Mouse (Mus musculus): ENCODE measurements at regions not wholly inside any gene's neighbourhood (a gene's known extent, or its start where the extent isn't known, plus 50 kb on each side); places are given as distances from the start of the nearest gene placed in this dataset.
A peak's percentile ranks its signal among the peaks of the same experiment; 100 is the strongest.
"Not testable (repeated sequence)": the region's sequence is repeated elsewhere in the genome, so short reads cannot be mapped to it uniquely, and the experiment has no call there.

DNA sequence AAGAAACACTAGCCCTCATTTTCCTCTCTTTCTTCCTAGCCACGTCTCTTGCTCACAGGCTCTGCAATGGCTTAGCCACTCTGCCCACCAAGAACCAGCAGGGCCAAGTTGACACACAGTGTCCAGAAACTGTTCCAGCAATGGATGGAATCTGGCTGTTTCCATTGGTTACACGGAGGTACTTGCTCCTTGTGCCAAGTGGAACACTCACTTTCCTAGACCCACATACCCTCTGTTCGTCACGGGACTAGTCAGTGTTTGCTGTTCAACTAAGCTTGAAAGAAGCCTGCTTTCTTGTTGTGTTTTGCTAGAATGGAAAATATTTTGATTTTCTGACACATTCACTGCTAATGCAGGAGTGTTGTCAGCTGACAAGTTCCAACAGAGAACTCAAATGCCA is 575.7 kb upstream of the Gulo start:
- DNase-seq (ENCODE audit: low spot score) = no peak

DNA sequence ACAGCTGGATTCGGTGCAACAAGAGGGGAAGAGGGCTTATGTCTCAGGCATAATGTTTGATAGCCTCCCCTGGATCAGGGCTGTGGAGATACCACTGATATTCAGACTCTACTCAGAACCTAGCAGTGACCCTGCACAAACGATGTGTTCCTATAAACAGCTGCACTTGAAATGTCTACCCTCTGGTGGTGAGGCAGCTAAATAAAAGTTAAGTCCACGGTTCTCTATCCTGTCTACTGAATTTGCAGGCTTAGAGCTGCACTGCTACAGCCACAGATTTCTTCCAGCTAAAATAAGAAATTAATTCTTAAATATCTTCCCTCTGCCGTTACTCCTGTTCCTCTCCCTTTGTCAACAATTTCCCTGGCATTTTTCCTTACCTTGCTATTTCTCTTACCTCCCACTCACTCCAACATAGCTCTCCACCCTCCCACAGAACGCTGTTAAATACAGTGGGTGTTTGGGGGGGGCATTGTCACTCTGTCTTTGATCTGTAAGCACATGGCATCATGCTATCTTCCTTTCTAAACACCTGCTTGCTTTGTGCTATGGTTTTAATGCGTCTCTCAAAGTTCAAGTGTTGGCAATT is 571.0 kb upstream of the Gulo start:
- DNase-seq (ENCODE audit: low spot score) = no peak

DNA sequence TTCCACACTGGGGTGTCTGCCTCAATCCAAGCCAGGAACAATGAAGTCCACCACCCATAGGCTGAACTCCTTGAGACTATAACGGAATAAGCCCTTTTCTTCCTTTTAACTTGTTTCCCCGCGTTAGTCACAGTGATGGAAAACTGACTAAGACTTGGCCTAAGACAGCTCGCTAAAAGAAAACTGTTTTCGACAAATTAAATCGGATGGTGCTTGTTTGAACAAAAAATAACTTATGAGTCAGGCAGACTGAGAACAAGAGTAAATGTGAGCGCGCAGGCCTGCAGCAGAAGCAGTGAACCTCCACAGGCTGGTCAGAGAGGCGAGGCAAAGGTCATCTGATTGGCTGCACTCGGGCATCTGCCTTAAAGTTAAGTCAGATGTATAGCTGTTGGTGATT is 557.6 kb upstream of the Gulo start:
- DNase-seq (ENCODE audit: low spot score) = no peak

DNA sequence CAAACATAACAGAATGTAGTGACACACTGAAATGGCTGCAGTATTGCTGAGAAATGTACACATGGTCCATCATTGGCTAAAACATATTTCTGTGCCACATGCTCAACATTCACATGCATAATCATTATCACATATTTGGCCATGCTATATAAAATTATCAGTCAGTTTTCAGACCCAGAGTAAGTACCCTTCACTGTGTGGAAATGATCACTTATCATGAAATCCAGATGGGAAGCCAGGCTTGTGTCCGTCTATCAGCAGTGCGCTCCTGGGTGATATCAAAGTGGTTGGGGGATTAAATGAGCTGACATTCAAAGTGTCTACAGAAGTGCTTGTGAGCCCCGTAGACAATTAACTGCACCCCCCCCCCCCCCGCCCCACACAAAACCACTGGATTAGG is 553.7 kb upstream of the Gulo start:
- no peak for DNase-seq (ENCODE audit: low spot score)

DNA sequence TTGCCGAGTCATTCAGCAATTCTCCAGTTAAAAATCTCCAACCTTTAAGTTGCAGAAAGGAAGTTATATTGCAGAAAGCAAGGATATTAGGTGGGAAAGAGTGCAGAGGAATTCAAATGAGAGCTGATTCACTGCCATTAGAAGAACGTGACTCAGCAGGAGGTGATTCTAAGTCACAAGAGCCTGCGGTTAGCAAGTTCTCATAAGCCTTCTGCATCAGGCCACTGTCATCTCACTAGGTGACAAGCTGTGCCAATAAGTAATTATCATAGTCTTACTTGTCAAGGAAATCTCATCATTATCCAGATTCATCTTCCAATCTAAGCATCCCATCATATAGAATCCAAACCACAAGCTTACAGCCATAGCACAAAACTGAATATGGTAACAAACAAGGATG is 552.7 kb upstream of the Gulo start:
- DNase-seq (ENCODE audit: low spot score) = no peak

DNA sequence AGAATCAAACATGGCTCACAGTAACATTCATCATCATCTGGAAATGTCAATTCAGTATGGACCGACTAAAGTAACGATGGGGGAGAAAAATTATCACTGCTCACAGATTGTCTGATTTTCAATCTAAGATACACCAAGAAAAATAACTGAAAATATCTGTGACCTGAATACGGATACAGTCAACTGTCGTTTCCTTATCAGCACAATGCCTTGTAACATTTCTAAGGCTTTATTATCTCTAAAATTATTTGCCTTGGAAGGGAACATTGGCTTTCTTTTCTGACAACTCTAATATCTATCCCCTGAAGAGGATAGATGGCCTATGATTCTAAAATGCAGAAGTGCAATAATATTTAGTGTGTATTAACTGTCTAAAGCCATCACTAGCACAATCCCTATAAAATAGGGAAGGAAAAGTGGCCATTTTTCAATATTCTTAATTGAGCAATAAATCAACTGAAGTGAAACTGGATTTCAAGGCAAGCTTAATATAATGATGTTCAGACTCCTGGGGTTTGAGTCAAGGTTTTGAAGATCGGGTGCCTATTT is 552.1 kb upstream of the Gulo start:
- no peak for DNase-seq (ENCODE audit: low spot score)

DNA sequence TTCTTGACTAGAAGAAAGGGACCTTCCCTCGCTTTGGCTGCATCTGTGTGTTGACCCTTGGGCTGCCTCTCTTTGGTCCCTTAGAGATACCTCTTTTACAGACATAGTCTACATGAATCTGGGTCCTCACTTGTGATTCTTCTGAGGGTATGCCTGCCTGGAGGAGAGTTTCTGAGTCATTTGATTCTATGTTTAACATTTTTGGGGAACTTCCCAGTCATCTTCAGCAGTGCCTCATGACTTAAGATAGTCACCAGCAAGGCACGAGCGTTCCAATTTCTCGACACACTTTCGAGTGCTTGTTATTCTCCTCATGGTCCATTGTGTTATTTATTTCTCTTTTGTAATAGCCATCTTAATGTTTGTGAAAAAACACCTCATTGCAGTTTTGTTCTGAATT is 549.4 kb upstream of the Gulo start:
- no peak for DNase-seq (ENCODE audit: low spot score)

DNA sequence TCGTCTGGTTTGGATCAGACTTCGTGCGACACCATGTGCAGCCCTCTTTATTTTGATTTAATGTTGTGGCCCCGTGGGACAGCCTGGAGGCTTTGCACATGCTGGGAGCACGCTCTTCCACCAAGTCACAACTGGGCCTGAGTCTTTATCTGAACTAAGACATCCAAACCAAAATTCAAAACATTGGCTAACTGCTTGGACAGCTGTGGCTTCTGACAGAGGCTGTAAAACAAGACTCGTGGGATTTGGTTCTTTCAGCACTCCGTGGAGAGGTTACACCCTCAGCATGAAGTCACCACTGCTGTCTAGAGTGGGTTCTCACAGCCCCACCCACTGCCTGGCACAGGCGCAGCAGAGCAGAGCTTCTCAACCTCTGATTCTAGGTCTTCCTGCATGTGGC is 548.6 kb upstream of the Gulo start:
- no peak for DNase-seq (ENCODE audit: low spot score)

DNA sequence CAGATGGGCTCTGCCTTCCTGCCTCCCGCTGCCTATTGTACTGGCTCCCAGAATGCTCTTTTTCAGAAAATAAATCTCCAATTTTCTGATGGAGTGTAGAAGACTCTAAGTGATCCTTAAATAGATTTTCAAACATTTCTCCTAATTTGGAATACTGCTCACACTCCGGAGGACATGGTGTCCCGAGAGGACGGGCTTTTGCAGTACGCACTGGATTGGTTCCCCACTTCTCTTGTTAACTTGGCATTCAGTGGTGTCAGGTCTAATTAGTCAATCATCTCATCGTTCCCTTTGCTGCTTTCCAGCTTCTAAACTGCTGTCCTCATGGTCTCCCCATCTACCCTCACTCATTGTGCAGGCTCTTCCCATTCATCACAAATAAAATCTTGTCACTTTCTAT is 529.5 kb upstream of the Gulo start:
- DNase-seq (ENCODE audit: low spot score) = no peak

DNA sequence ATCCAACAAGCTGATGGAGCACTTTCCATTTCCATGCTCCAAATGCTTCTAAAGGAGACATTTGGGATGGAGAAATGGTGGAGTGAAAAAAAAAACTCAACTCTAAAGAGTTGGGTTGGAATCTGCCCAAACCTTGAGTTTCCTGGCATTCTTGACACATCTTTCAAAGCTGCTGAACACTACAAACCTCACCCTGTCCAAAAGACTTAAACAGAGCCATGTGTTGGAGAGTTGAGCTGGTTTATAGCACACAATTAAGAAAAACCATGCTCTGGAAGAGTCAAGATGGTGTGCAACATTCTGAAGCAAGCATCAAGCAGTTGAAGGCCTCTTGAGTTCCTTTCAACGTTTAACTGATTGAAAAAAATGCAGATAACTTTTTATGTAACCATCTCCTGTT is 525.7 kb upstream of the Gulo start:
- DNase-seq (ENCODE audit: low spot score) = no peak

DNA sequence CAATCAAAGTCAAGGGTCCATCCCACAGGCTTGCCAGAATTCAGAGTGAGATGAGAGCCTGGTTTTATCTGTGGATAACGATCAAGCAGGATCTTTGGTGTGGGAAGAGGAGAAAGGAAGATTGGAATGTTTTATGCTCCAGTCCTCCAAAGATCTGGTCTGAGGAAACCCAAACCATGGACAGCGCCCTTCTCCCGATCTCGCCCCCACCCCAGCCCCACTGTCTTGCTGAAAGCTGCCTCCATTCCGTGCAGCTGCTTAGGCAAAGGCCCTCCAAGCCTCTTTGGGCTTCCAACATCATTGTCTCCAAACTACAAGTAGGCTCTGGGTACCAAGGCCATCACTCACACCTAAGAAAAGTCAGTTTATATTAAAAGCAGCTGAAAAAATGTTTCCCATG is 519.1 kb upstream of the Gulo start:
- DNase-seq (ENCODE audit: low spot score) = no peak

DNA sequence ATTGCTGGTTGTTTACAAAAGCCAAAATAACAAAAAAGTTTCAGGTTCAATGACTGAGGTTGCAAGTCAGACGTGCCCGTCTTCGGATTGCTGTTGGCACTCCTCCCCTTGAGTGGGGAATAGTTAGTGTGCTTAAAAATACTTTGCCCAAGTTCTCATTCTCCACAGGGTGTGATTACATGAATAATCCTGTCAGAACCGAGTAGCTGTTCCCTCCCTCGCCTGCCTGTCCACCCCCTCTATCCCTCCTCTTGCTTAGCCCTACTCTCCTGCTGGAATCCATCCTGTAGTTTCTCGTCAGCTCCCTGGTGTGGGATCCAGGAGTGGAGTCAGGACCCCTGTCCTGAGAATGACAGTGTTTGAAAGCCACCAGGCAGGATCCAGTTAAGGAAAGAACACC is 518.1 kb upstream of the Gulo start:
- no peak for DNase-seq (ENCODE audit: low spot score)

DNA sequence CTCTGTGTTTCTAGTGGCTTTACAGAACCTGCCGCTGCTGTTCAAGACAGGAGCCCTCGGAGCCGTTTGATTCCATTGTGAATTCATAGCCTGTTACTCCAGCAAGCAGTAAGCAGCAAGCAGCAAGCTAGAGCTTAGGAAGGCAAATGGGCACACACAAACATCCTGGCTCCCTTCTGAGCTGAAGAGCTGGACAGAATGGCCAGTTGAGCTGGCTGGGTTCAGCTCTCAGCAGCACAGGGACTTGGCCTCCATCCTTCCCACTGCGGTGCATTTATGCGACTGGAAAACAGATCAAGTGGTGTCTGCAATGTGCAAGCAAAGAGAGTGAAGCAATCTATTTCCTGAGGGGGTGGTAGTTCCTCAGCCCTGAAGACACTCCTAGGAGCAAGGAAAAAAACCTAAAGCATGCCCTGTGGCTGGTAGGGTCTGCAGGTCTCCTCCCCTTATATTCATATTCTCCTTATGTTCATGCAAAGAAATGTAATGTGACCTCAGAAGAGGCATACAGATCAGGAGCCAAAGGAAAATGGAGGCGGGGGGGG is 513.9 kb upstream of the Gulo start:
- no peak for DNase-seq (ENCODE audit: low spot score)

DNA sequence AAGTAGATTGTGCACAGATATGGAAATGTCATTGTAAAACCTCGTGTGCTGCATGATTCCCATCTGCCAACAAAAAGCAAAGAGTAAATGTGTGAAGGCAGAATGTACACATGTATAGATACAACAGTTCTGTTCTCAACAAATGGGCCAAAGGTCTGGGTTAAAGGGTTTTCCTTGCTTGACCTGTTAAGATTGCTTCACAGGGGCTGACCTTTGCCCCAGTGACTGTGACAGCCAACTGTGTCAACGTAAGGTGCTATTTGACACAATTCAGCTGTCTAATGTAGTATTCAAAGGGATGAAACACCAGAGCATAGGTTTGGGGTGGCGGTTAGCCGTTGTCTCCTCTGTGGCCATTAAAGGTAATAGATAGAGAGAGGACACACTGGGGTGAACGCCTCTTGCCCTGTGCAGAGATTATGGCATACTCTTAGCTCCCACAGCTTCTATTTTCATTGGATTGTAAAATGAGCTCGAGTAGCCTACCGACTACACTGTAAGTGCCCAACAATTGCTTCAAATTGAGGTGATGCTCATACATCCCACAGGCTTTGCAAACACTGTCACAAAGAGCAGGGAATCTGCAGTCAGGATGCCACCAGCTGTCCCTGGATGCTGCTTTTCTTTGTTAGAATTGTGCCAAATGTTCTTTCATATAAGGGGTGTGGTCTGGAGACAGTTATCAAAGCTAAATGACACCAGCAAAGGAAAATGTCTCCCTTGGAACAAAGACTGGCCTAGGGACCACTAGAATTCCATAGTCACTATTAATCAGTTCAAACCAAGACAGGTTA is 513.0 kb upstream of the Gulo start:
- no peak for DNase-seq (ENCODE audit: low spot score)

DNA sequence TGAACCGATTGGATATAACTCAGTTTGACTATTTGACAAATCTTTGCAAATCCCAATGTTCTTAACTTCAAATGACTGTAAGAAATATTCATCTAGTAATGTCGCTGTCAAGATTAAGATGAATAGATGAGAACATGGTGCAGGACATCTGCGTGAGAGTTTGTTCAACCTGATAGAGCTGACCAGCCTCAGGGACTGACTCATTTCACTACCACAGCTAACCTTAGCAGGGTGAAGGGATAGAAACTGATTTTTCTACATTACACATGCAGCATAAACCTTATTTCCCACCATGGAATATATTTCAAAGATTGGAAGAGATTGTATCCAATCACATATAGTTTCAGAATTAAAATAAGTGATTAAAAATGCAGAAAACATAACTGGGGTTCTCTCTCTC is 507.8 kb upstream of the Gulo start:
- DNase-seq (ENCODE audit: low spot score) = no peak

DNA sequence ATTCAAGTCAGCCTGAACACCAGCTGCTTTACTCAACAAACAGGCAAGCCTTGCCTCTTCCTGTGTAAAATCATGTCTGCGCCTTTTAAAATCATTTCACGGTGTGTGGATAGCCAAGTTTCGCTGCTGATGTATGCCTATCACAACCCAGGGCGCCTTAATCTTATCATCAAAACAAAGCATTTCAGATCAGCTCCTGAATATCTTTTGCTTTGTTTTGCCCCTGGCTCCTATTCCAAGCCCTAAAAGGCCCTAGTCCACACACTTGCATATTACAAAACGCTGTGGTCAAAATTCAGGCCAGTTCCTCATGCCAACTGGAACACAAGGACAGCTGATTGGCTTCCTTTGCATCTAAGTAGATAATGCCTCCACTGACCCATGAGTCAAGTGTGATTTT is 501.7 kb upstream of the Gulo start:
- DNase-seq (ENCODE audit: low spot score) = peak; percentile 33

DNA sequence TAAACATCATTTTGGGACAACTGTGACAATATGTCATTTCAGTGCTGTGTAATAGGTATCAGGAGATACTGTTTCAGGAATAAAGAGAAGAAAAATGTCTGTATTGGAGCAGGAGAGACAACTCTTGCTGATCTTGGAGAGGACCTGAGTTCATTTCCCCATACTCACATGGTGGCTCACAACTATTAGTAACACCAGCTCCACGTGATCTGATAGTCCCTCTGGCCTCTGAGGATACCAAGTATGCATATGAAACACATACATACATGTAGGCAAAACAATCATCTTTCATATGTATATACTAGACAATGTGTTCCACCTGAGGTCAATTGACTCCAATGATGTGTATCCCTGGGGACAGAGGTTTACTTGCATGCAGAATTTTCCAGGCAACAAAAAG is 501.2 kb upstream of the Gulo start:
- DNase-seq (ENCODE audit: low spot score) = no peak

DNA sequence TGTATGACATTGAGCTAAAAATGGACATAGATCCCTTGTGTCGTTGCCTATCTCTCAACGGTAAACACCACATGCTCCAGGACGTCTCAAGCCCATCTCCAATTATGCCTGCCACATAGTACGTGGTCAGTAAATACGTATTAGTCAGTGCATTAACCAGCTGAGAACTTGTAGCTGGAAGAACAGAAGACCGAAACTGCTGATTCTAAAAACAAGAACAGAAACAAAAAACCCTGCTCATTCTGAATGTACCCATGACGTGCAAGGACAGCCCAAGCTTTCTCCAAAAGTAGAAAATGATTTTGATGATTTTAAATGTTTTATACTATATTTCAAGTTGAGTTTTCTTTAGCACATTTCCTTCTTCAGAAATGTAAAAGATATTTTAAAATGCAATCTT is 500.7 kb upstream of the Gulo start:
- DNase-seq (ENCODE audit: low spot score) = no peak

DNA sequence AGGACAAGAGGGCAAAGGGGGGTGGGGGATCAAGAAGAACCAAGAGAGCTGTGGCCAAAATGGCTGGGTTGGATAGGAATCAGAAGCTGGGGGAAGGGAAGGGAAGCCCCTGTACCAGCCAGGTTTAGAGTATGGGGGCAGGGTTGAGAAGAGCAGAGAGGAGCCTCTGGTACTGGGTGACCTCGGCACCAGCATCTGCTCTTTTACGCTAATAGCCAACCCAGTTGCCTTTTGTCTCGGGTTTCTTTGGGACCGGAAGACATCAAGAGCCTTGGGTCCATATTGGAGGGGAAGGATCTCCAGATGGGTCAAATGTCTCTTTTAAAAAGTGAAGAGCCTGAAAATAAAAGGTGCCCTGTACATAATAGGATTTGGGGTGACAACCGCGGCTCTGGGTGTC is 493.0 kb upstream of the Gulo start:
- no peak for DNase-seq (ENCODE audit: low spot score)

DNA sequence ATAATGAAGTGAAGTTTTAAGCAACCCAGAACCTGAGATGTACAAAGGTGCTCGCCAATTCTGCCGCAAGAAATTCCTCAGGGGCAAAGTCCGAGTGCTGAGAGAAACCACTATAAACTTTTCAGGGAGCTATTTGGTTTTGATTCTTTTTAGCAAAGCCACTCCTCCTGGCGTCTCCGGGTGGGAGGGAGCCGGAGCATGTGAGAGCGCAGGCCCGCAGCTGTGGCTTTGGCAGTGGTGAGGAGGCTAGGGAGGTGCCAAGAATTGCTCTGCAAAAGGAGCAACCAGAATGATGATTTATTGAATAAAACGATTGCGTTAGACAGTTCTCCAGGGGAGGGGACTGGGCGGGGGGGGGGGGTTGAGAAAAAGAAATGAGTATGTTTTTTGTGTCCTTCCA is 490.9 kb upstream of the Gulo start:
- DNase-seq (ENCODE audit: low spot score) = no peak

DNA sequence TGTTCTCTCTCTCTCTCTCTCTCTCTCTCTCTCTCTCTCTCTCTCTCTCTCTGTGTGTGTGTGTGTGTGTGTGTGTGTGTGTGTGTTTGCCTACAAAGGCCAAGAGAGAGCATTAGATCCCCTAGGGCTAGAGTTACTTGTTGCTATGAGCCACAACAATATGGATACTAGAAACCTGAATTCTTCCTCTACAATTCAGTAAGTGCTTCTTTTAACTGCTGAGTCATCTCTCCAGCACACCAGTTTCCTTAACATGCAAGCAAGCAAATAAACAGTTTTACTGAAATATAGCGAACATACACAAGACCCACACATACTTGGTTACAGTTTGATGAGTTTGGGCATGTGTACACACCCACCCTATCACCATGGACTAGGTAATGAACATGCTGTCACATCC is 486.1 kb upstream of the Gulo start:
- DNase-seq (ENCODE audit: low spot score) = no peak

DNA sequence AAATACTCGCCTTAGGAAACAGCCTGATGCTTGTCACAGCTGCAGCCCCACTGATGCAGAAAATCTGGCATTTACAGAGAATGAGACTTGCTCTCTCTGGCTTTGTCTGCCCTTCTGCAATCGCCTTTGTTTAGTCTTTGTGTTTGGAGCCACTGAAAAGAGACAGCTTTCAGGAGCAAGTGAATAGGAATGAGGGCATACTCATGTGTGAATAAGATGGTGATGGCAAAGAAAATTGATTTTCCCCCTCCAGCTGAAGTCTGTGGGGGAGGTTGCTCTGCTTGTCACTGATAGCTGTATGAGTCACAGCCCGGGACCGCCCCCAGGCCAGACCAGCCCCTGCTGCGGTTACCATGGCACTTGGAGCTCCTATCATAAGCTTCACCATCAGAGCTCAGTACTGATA is 485.5 kb upstream of the Gulo start:
- peak; percentile 95 for DNase-seq (ENCODE audit: low spot score)

DNA sequence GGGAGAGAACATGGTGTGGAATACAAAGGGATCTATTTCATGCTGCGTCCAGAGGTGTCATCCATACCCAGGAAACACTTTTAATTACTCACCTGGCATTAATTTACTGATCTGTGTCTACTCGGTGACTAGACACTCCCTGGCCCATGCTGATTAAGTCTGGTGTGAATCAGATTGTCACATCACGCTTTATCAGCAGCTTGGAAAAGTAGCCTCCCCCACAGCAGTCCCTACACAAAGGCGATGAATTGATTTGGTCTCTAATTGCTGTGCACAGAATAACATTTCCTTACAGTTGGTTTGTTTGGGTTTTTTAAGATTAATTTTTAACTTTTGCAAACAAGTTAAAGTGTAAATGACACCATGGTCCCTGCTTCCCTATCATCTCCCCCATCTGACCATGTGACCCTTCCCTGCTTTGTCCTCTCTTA is 484.7 kb upstream of the Gulo start:
- peak; percentile 65 for DNase-seq (ENCODE audit: low spot score)

DNA sequence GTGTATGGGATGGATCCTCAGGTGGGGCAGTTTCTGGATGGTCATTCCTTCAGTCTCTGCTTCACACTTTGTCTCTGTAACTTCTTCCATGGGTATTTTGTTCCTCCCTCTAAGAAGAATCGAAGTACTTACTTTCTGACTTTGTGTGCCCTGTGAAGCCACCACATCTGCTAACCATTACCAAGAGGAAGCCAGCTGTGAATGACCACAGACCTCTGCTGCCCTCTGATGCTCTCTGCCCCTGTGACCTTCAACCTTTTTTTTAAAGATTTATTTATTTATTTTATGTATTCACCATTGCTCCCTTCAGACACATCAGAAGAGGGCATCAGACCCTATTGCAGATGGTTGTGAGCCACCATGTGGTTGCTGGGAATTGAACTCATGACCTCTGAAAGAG is 475.7 kb upstream of the Gulo start:
- not testable (repeated sequence) for DNase-seq (ENCODE audit: low spot score)

All from retina, embryonic 14.5 days (tissue).